Mouse (Mus musculus) kidney, embryonic 15.5 days (tissue): ENCODE measurements around the gene Scgb2b3. TPM values are rescaled to one million over a fixed set of nuclear protein-coding genes. Genes with fewer than 3 reads are reported as not detected.

Experiments
- ATAC-seq: fragments of 200-750 bp; cut with Nextera tagmentation; replicated peaks from 2 replicates; pipeline ENCODE4 v1.8.0; 2017; ENCODE audit warnings: moderate TSS enrichment; ENCODE audit not compliant: low FRiP score
- H3K27ac ChIP-seq: fragments of 300-500 bp; sonication (generic); 2 replicates; pipeline ENCODE4 v1.5.1; 2015; ENCODE audit warnings: mild to moderate bottlenecking, inconsistent platforms
- H3K27me3 ChIP-seq: fragments of 300-500 bp; sonication (generic); 2 replicates; pipeline ENCODE4 v1.6.1; 2015; ENCODE audit warnings: inconsistent platforms
- H3K36me3 ChIP-seq: fragments of 300-500 bp; sonication (generic); 2 replicates; pipeline ENCODE4 v1.6.1; 2015; ENCODE audit warnings: inconsistent platforms
- H3K4me1 ChIP-seq: fragments of 300-500 bp; sonication (generic); 2 replicates; pipeline ENCODE4 v1.6.1; 2015; ENCODE audit warnings: inconsistent platforms
- H3K4me2 ChIP-seq: fragments of 300-500 bp; sonication (generic); 2 replicates; pipeline ENCODE4 v1.6.1; 2015; ENCODE audit warnings: moderate library complexity, mild to moderate bottlenecking, inconsistent platforms
- H3K4me3 ChIP-seq: fragments of 300-500 bp; sonication (generic); replicated peaks from 2 replicates; pipeline ENCODE4 v1.5.1; 2015; ENCODE audit warnings: mild to moderate bottlenecking, inconsistent platforms
- H3K9ac ChIP-seq: fragments of 300-500 bp; sonication (generic); 2 replicates; pipeline ENCODE4 v1.6.1; 2015; ENCODE audit warnings: mild to moderate bottlenecking, inconsistent platforms
- H3K9me3 ChIP-seq: fragments of 300-500 bp; sonication (generic); replicated peaks from 2 replicates; pipeline ENCODE4 v1.6.1; 2016; ENCODE audit warnings: inconsistent platforms
- WGBS: fragments of 180-500 bp; shearing (Covaris S2); methylation state at CpG from one replicate; pipeline ENCODE4 v1.1.7; 2015; ENCODE audit warnings: mixed read lengths; 5-methylcytosine and 5-hydroxymethylcytosine counted together
- polyA plus RNA-seq: library from polyadenylated mRNA; unstranded; fragments of >200 nt; fragmentation: Nextera tagmentation; extraction: Ambion mirVana; gene quantifications from 2 replicates; pipeline ENCODE4 v1.2.1, GENCODE M21; 2015

Gene Scgb2b3
- polyA plus RNA-seq = not detected in 2 replicates

GRCm38 (mm10) chr7:31362022-31362560 lies at the start of gene Scgb2b3:
TSS of gene Scgb2b3 (minus strand) at chr7:31362072.
- Histone ChIP-seq H3K4me1 (no peaks in the 10 kb centered on the region), H3K9ac (no peak within 1 kb of the TSS), H3K4me3 (no peak within 1 kb of the TSS), H3K9me3 (peaks cover 7% of the 10 kb centered on the region), H3K4me2 (no peak within 1 kb of the TSS), H3K27ac (no peak within 1 kb of the TSS), H3K36me3 (no peaks in the 10 kb centered on the region), H3K27me3 (no peaks in the 10 kb centered on the region)
- ATAC-seq = no peak
- 74% methylated on average over 4 of the region's 4 CpGs for WGBS

GRCm38 (mm10) chr7:31375292-31375691 lies 13.4 kb upstream of the Scgb2b3 start, which contains the start of gene Scgb1b3:
TSS of gene Scgb1b3 (plus strand) at chr7:31375592.
- 79% methylated on average over 3 of the region's 3 CpGs for WGBS
- H3K9ac ChIP-seq = no peak within 1 kb of the TSS
- no peak within 1 kb of the TSS for H3K4me2 ChIP-seq
- H3K9me3 ChIP-seq = peaks cover 25% of the 10 kb centered on the region
- no peak within 1 kb of the TSS for H3K4me3 ChIP-seq
- H3K36me3 ChIP-seq = no peaks in the 10 kb centered on the region
- no peaks in the 10 kb centered on the region for H3K4me1 ChIP-seq
- H3K27ac ChIP-seq = no peak within 1 kb of the TSS
- no peak for ATAC-seq
- no peaks in the 10 kb centered on the region for H3K27me3 ChIP-seq

Other genes starting within 250 kb of the Scgb2b3 start
- gene Hpn, start 246.8 kb downstream of the Scgb2b3 start, polyA plus RNA-seq = 40.6 and 45.0 TPM in 2 replicates
- 1.4 and 2.0 TPM in 2 replicates for gene Scn1b, start 235.1 kb downstream of the Scgb2b3 start, polyA plus RNA-seq
- gene Gramd1a, start 206.2 kb downstream of the Scgb2b3 start, polyA plus RNA-seq = 60.6 and 69.5 TPM in 2 replicates
- not detected in 2 replicates for gene Scgb2b2, start 71.6 kb downstream of the Scgb2b3 start, polyA plus RNA-seq
- not detected in 2 replicates for gene Scgb1b2, start 70.3 kb downstream of the Scgb2b3 start, polyA plus RNA-seq
- gene Scgb1b3, start 13.5 kb upstream of the Scgb2b3 start, polyA plus RNA-seq = not detected in 2 replicates